Mouse (Mus musculus) midbrain, embryonic 16.5 days (tissue): ENCODE measurements around the gene Rab11fip3. TPM values are rescaled to one million over a fixed set of nuclear protein-coding genes. Genes with fewer than 3 reads are reported as not detected.

Experiments used
- ATAC-seq: fragments of 200-750 bp; cut with Nextera tagmentation; 2 replicates; pipeline ENCODE4 v1.8.0; 2017; ENCODE audit warnings: moderate TSS enrichment
- H3K27ac ChIP-seq: fragments of 300-500 bp; sonication (generic); 2 replicates; pipeline ENCODE4 v1.5.1; 2014; ENCODE audit warnings: mild to moderate bottlenecking, low read length, mixed read lengths
- H3K27me3 ChIP-seq: fragments of 300-500 bp; sonication (generic); 2 replicates; pipeline ENCODE4 v1.6.1; 2014; ENCODE audit warnings: low read depth, low read length, mixed read lengths; ENCODE audit not compliant: control insufficient read depth, insufficient read depth
- H3K36me3 ChIP-seq: fragments of 300-500 bp; sonication (generic); 2 replicates; pipeline ENCODE4 v1.6.1; 2014; ENCODE audit warnings: mild to moderate bottlenecking, low read length, moderate library complexity, mixed read lengths; ENCODE audit not compliant: control insufficient read depth, insufficient read depth
- H3K4me1 ChIP-seq: fragments of 300-500 bp; sonication (generic); 2 replicates; pipeline ENCODE4 v1.6.1; 2014; ENCODE audit warnings: mild to moderate bottlenecking, low read length, mixed read lengths; ENCODE audit not compliant: control insufficient read depth, insufficient read depth
- H3K4me2 ChIP-seq: fragments of 300-500 bp; sonication (generic); 2 replicates; pipeline ENCODE4 v1.6.1; 2014; ENCODE audit warnings: mild to moderate bottlenecking, low read length, mixed read lengths
- H3K4me3 ChIP-seq: fragments of 300-500 bp; sonication (generic); 2 replicates; pipeline ENCODE4 v1.5.1; 2014; ENCODE audit warnings: low read depth, mild to moderate bottlenecking, low read length, moderate library complexity, mixed read lengths
- H3K9ac ChIP-seq: fragments of 300-500 bp; sonication (generic); 2 replicates; pipeline ENCODE4 v1.6.1; 2014; ENCODE audit warnings: low read depth, low read length, mixed read lengths
- H3K9me3 ChIP-seq: fragments of 300-500 bp; sonication (generic); replicated peaks from 2 replicates; pipeline ENCODE4 v1.6.1; 2014; ENCODE audit warnings: mild to moderate bottlenecking, low read length, mixed read lengths; ENCODE audit not compliant: control insufficient read depth, poor library complexity, severe bottlenecking
- WGBS: fragments of 180-500 bp; shearing (Covaris S2); extraction: QIAGEN DNeasy Blood & Tissue Kit; methylation state at CpG from one replicate; pipeline ENCODE4 v1.1.7; 2014; 5-methylcytosine and 5-hydroxymethylcytosine counted together
- polyA plus RNA-seq: library from polyadenylated mRNA; unstranded; fragments of >200 nt; fragmentation: Nextera tagmentation; extraction: Ambion mirVana; gene quantifications from 2 replicates; pipeline ENCODE4 v1.2.1, GENCODE M21; 2015

Rab11fip3 gene
- polyA plus RNA-seq, 1 experiment from 2014 or later = 25.8 TPM

GRCm38 (mm10) chr17:26066488-26067020 is 2.8 kb downstream of the Rab11fip3 start:
- peak overlapping the region; percentile 92 for H3K4me3 ChIP-seq
- no peak for ATAC-seq
- no peaks in the 10 kb centered on the region for H3K9me3 ChIP-seq
- 92% methylated on average over 7 of the region's 7 CpGs for WGBS
- peaks cover 57% of the 10 kb centered on the region for H3K4me1 ChIP-seq
- peaks cover 3% of the 10 kb centered on the region for H3K36me3 ChIP-seq
- 0 out of 2 replicates have a peak overlapping the region, but pooled peaks have one; percentile 97 for H3K9ac ChIP-seq
- peak overlapping the region; percentile 100 for H3K4me2 ChIP-seq
- no peaks in the 10 kb centered on the region for H3K27me3 ChIP-seq
- H3K27ac ChIP-seq = no peak overlapping the region

GRCm38 (mm10) chr17:26064916-26065315 is 4.4 kb downstream of the Rab11fip3 start:
- H3K4me1 ChIP-seq = peaks cover 57% of the 10 kb centered on the region
- H3K4me2 ChIP-seq = peak overlapping the region; percentile 33
- H3K9me3 ChIP-seq = no peaks in the 10 kb centered on the region
- peaks cover 3% of the 10 kb centered on the region for H3K36me3 ChIP-seq
- H3K27me3 ChIP-seq = no peaks in the 10 kb centered on the region
- 72% methylated on average over 6 of the region's 6 CpGs for WGBS
- H3K27ac ChIP-seq = no peak overlapping the region
- no peak for ATAC-seq
- no peak overlapping the region for H3K4me3 ChIP-seq
- H3K9ac ChIP-seq = no peak overlapping the region

GRCm38 (mm10) chr17:26057787-26058567 is 11.4 kb downstream of the Rab11fip3 start:
- Histone ChIP-seq H3K4me3 (no peak overlapping the region), H3K9me3 (no peaks in the 10 kb centered on the region), H3K9ac (no peak overlapping the region), H3K4me2 (no peak overlapping the region), H3K27me3 (no peaks in the 10 kb centered on the region), H3K4me1 (peaks cover 13% of the 10 kb centered on the region), H3K27ac (no peak overlapping the region), H3K36me3 (peaks cover 5% of the 10 kb centered on the region; the same call in 1 of the 2 replicates)
- WGBS = 83% methylated on average over 9 of the region's 9 CpGs
- ATAC-seq = no peak

GRCm38 (mm10) chr17:26057278-26057677 is 12.1 kb downstream of the Rab11fip3 start:
- Histone ChIP-seq H3K4me2 (no peak overlapping the region), H3K4me3 (no peak overlapping the region), H3K9me3 (no peaks in the 10 kb centered on the region), H3K27me3 (no peaks in the 10 kb centered on the region), H3K4me1 (peaks cover 7% of the 10 kb centered on the region), H3K27ac (no peak overlapping the region), H3K36me3 (peaks cover 5% of the 10 kb centered on the region; the same call in 1 of the 2 replicates), H3K9ac (no peak overlapping the region)
- 95% methylated on average over 8 of the region's 8 CpGs for WGBS
- no peak for ATAC-seq

- H3K4me1 ChIP-seq = no peaks in the 10 kb centered on the region
- 44% methylated on average over 6 of the region's 6 CpGs for WGBS
- no peaks in the 10 kb centered on the region for H3K27me3 ChIP-seq
- no peak for ATAC-seq
- H3K4me2 ChIP-seq = no peak overlapping the region
- H3K27ac ChIP-seq = no peak overlapping the region
- no peak overlapping the region for H3K4me3 ChIP-seq
- H3K9ac ChIP-seq = no peak overlapping the region
- H3K9me3 ChIP-seq = no peaks in the 10 kb centered on the region
- H3K36me3 ChIP-seq = peaks cover 5% of the 10 kb centered on the region; the same call in 1 of the 2 replicates
Observed at GRCm38 (mm10) chr17:26055164-26055563, 14.2 kb downstream of the Rab11fip3 start.

- 77% methylated on average over 17 of the region's 17 CpGs for WGBS
- Histone ChIP-seq H3K36me3 (peaks cover 5% of the 10 kb centered on the region; the same call in 1 of the 2 replicates), H3K27me3 (no peaks in the 10 kb centered on the region), H3K9me3 (no peaks in the 10 kb centered on the region), H3K4me2 (no peak overlapping the region), H3K9ac (no peak overlapping the region), H3K27ac (no peak overlapping the region), H3K4me3 (no peak overlapping the region), H3K4me1 (no peaks in the 10 kb centered on the region)
- no peak for ATAC-seq
Observed at GRCm38 (mm10) chr17:26054133-26054845, 15.1 kb downstream of the Rab11fip3 start.

- Histone ChIP-seq H3K4me3 (no peak overlapping the region), H3K36me3 (no peaks in the 10 kb centered on the region), H3K4me2 (no peak overlapping the region), H3K4me1 (no peaks in the 10 kb centered on the region), H3K27me3 (no peaks in the 10 kb centered on the region), H3K9me3 (no peaks in the 10 kb centered on the region), H3K9ac (no peak overlapping the region), H3K27ac (no peak overlapping the region)
- ATAC-seq = no peak
- WGBS = 89% methylated on average over 4 of the region's 4 CpGs
Observed at GRCm38 (mm10) chr17:26052706-26053105, 16.6 kb downstream of the Rab11fip3 start.

- 94% methylated on average over 4 of the region's 4 CpGs for WGBS
- H3K4me2 ChIP-seq = no peak overlapping the region
- H3K9ac ChIP-seq = no peak overlapping the region
- H3K27ac ChIP-seq = no peak overlapping the region
- H3K36me3 ChIP-seq = no peaks in the 10 kb centered on the region
- H3K9me3 ChIP-seq = no peaks in the 10 kb centered on the region
- ATAC-seq = no peak
- no peak overlapping the region for H3K4me3 ChIP-seq
- no peaks in the 10 kb centered on the region for H3K27me3 ChIP-seq
- peaks cover under 1% of the 10 kb centered on the region; the same call in 1 of the 2 replicates for H3K4me1 ChIP-seq
Observed at GRCm38 (mm10) chr17:26052074-26052473, 17.3 kb downstream of the Rab11fip3 start.

- WGBS = 93% methylated on average over 8 of the region's 8 CpGs
- Histone ChIP-seq H3K4me3 (no peak overlapping the region), H3K9me3 (no peaks in the 10 kb centered on the region), H3K27me3 (no peaks in the 10 kb centered on the region), H3K36me3 (no peaks in the 10 kb centered on the region), H3K27ac (no peak overlapping the region), H3K4me2 (no peak overlapping the region), H3K4me1 (peaks cover 19% of the 10 kb centered on the region), H3K9ac (no peak overlapping the region)
- no peak for ATAC-seq
Observed at GRCm38 (mm10) chr17:26048118-26048517, 21.2 kb downstream of the Rab11fip3 start.
